Mouse (Mus musculus): ENCODE results near the gene Gnb2. TPM values are rescaled to one million over a fixed set of nuclear protein-coding genes. Genes with fewer than 3 reads are reported as not detected.

Gnb2 gene
- polyA plus RNA-seq, 1 experiment from 2014 or later: 513 TPM

DNA sequence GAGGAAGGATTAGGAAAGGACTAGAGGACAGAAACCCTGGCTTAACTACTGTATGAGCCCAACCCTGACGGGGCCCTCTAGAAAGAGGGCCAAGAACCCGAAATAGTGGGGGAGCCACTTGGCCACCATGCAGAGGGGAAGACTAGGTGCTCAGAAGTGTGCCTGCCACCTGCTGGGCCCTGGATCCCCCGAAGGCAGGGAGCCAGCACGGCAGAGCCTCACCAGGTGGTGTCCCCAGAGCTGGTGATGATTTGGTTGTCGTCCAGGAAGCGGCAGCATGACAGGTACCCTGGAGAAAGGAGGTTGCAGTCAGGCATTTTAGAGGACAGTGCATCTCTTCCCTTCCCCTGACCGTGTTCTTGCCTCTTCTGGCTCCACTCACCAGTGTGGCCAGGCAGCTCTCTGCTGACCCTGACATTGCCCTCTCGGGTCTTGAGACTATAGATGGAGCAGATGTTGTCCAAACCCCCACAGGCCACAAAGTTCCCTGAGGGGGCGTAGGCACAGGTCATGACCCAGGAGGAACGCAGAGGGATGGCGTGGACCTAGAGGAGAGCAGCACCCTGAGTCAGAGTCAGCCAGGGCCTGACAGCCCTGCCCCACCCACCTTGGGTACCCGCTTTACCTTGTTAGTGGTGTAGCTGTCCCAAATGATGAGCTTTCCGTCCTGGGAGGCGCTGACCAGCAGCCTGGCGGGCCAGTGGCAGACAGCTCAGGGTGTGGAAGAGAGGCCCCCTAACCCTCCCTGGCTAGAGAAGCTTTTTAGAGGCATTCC lies 3.9 kb downstream of the Gnb2 start:
- Histone ChIP-seq H3K27ac (ENCODE audit: low read length) (no peak overlapping the region), H3K4me3 (ENCODE audit: low read depth, low read length) (no peak overlapping the region), H3K9me3 (ENCODE audit: low read length) (no peaks in the 10 kb centered on the region), H3K4me1 (ENCODE audit: insufficient read depth, low read depth, low read length) (peaks cover 10% of the 10 kb centered on the region), H3K9ac (replicated peaks; ENCODE audit: low read depth) (no peak overlapping the region), H3K4me2 (replicated peaks; ENCODE audit: low read depth, low read length) (no peak overlapping the region), H3K36me3 (ENCODE audit: insufficient read depth, low read length) (peaks cover 29% of the 10 kb centered on the region), H3K27me3 (replicated peaks; ENCODE audit: insufficient read depth, low read length) (no peaks in the 10 kb centered on the region)
- ATAC-seq (no peak), DNase-seq (ENCODE audit: low spot score) (no peak)
- no peak for TF ChIP-seq CTCF (IDR thresholded peaks at IDR 0.05)
- 81% methylated on average over 15 of the region's 15 CpGs for WGBS

DNA sequence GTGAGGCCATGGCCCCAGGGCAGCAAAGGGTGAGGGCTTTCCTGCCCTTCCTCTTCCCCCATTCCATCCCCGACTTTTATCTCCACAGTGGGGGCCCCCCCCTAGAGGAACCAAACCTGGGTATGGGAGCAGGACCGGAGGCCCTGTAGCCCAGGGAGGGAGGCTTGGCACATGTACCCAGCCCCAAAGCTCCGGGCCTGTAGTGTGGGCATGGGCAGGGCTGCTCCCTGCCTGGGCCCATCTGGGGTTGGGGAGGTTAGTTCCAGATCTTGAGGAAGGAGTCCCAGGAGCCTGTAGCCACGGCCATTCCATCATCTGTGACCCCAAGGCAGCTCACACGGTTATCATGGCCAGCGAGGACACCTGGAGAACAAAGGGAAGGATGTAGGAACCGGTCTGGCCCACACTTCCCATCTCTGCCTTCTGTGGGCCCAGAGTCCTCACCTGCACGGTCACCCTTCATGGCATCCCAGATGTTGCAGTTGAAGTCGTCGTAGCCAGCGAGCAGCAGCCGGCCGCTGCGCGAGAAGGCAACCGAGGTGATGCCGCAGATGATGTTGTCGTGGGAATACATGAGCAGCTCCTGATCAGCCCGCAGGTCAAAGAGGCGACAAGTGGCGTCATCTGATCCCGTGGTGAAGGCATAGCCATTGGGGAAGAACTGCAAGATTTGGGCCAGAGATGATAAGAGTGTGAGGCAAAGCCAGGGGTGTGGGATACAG lies 4.9 kb downstream of the Gnb2 start:
- Histone ChIP-seq H3K36me3 (ENCODE audit: insufficient read depth, low read length) (peaks cover 38% of the 10 kb centered on the region), H3K27me3 (replicated peaks; ENCODE audit: insufficient read depth, low read length) (no peaks in the 10 kb centered on the region), H3K9ac (replicated peaks; ENCODE audit: low read depth) (no peak overlapping the region), H3K27ac (ENCODE audit: low read length) (no peak overlapping the region), H3K4me1 (ENCODE audit: insufficient read depth, low read depth, low read length) (0 out of 2 replicates have a peak, but pooled peaks cover 6% of the 10 kb centered on the region), H3K9me3 (ENCODE audit: low read length) (no peaks in the 10 kb centered on the region), H3K4me3 (ENCODE audit: low read depth, low read length) (no peak overlapping the region), H3K4me2 (replicated peaks; ENCODE audit: low read depth, low read length) (no peak overlapping the region)
- WGBS: 80% methylated on average over 22 of the region's 22 CpGs
- no peak for ATAC-seq
- TF ChIP-seq EP300 (IDR thresholded peaks at IDR 0.05) (no peak), CTCF (IDR thresholded peaks at IDR 0.05) (no peak)
- no peak for DNase-seq (ENCODE audit: low spot score)

DNA sequence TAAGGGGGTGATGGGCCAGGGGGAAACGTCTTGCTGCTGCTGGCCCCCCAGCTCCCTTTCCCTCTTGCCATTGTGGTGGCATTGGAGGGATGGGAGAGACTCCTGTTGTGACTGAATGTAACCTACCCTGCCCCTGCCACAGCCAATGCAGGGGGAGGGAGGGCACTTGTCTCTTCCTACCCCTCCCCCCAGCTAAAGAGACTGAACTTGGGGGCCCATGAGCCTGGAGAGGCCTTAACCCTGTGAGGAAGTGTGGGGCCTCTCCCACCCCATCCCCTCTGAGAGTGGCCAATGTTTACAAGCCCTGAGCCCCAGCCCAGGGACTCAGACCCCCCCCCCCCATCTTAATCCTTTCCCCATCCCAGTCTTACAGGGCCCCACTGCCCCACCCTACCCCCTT lies 5.9 kb downstream of the Gnb2 start:
- 60% methylated on average over 1 of the region's 1 CpGs for WGBS
- H3K9ac ChIP-seq (replicated peaks; ENCODE audit: low read depth): no peak overlapping the region

GRCm38 (mm10) chr5:137526192-137526936 lies 6.9 kb downstream of the Gnb2 start:
- 0 out of 2 replicates have a peak, but pooled peaks cover 6% of the 10 kb centered on the region for H3K4me1 ChIP-seq (ENCODE audit: insufficient read depth, low read depth, low read length)
- peaks cover 53% of the 10 kb centered on the region for H3K36me3 ChIP-seq (ENCODE audit: insufficient read depth, low read length)
- H3K27ac ChIP-seq (ENCODE audit: low read length): no peak overlapping the region
- TF ChIP-seq EP300 (IDR thresholded peaks at IDR 0.05): no peak
- peak; percentile 38 for TF ChIP-seq CTCF (IDR thresholded peaks at IDR 0.05)
- no peak overlapping the region for H3K9ac ChIP-seq (replicated peaks; ENCODE audit: low read depth)
- ATAC-seq: no peak
- 41% methylated on average over 16 of the region's 16 CpGs for WGBS
- DNase-seq (ENCODE audit: low spot score): peak; percentile 67
- H3K4me3 ChIP-seq (ENCODE audit: low read depth, low read length): no peak overlapping the region
- H3K9me3 ChIP-seq (ENCODE audit: low read length): no peaks in the 10 kb centered on the region
- no peak overlapping the region for H3K4me2 ChIP-seq (replicated peaks; ENCODE audit: low read depth, low read length)
- H3K27me3 ChIP-seq (replicated peaks; ENCODE audit: insufficient read depth, low read length): no peaks in the 10 kb centered on the region

More for the DNA sequence above, 5.9 kb downstream of the Gnb2 start:
- 0 out of 2 replicates have a peak, but pooled peaks cover 6% of the 10 kb centered on the region for H3K4me1 ChIP-seq (ENCODE audit: insufficient read depth, low read depth, low read length)
- H3K4me3 ChIP-seq (ENCODE audit: low read depth, low read length): no peak overlapping the region
- no peaks in the 10 kb centered on the region for H3K9me3 ChIP-seq (ENCODE audit: low read length)
- H3K27me3 ChIP-seq (replicated peaks; ENCODE audit: insufficient read depth, low read length): no peaks in the 10 kb centered on the region
- peaks cover 47% of the 10 kb centered on the region for H3K36me3 ChIP-seq (ENCODE audit: insufficient read depth, low read length)
- DNase-seq (ENCODE audit: low spot score): no peak
- no peak overlapping the region for H3K4me2 ChIP-seq (replicated peaks; ENCODE audit: low read depth, low read length)
- no peak overlapping the region for H3K27ac ChIP-seq (ENCODE audit: low read length)
- TF ChIP-seq CTCF (IDR thresholded peaks at IDR 0.05) (no peak), EP300 (IDR thresholded peaks at IDR 0.05) (no peak)
- ATAC-seq: no peak

GRCm38 (mm10) chr5:137525511-137525910 lies 7.8 kb downstream of the Gnb2 start:
- 73% methylated on average over 16 of the region's 16 CpGs for WGBS
- Histone ChIP-seq H3K36me3 (ENCODE audit: insufficient read depth, low read length) (peaks cover 62% of the 10 kb centered on the region), H3K27ac (ENCODE audit: low read length) (no peak overlapping the region), H3K27me3 (replicated peaks; ENCODE audit: insufficient read depth, low read length) (no peaks in the 10 kb centered on the region), H3K9me3 (ENCODE audit: low read length) (no peaks in the 10 kb centered on the region), H3K4me1 (ENCODE audit: insufficient read depth, low read depth, low read length) (0 out of 2 replicates have a peak, but pooled peaks cover 6% of the 10 kb centered on the region), H3K4me2 (replicated peaks; ENCODE audit: low read depth, low read length) (no peak overlapping the region), H3K9ac (replicated peaks; ENCODE audit: low read depth) (no peak overlapping the region), H3K4me3 (ENCODE audit: low read depth, low read length) (no peak overlapping the region)
- ATAC-seq (no peak), DNase-seq (ENCODE audit: low spot score) (no peak)
- TF ChIP-seq EP300 (IDR thresholded peaks at IDR 0.05) (no peak), CTCF (IDR thresholded peaks at IDR 0.05) (no peak)

DNA sequence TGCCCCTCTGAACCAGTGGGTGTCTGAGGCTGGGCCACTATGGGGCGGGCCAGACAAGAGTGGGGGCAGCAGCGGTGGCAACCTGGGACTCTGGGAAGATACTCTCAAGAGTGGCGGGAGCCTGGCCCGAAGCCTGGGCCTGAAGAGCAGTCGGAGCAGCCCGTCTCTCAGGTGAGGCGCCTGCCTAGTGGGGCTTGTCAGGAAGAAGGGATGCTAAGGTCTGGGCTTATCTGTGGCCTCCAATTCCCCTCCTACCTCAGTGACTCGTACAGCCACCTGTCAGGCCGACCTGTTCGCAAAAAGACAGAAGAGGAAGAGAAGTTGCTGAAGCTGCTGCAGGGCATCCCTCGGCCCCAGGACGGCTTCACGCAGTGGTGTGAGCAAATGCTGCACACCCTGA lies 8.6 kb downstream of the Gnb2 start:
- DNase-seq (ENCODE audit: low spot score) (no peak), ATAC-seq (no peak)
- TF ChIP-seq EP300 (IDR thresholded peaks at IDR 0.05) (no peak), CTCF (IDR thresholded peaks at IDR 0.05) (no peak)
- Histone ChIP-seq H3K9me3 (ENCODE audit: low read length) (no peaks in the 10 kb centered on the region), H3K4me2 (replicated peaks; ENCODE audit: low read depth, low read length) (no peak overlapping the region), H3K9ac (replicated peaks; ENCODE audit: low read depth) (no peak overlapping the region), H3K27me3 (replicated peaks; ENCODE audit: insufficient read depth, low read length) (no peaks in the 10 kb centered on the region), H3K27ac (ENCODE audit: low read length) (no peak overlapping the region), H3K4me1 (ENCODE audit: insufficient read depth, low read depth, low read length) (no peaks in the 10 kb centered on the region), H3K36me3 (ENCODE audit: insufficient read depth, low read length) (peaks cover 70% of the 10 kb centered on the region), H3K4me3 (ENCODE audit: low read depth, low read length) (no peak overlapping the region)
- 82% methylated on average over 13 of the region's 13 CpGs for WGBS

Measured in lung, postnatal 0 days (tissue).